Mouse (Mus musculus) Muller cell, postnatal 12 days (primary cell): ENCODE measurements around the gene Dpf3.

ENCODE experiments used
- DNase-seq: peaks from one replicate; pipeline ENCODE4 v3.0.0-alpha.2; 2015; ENCODE audit errors: inconsistent ontology term

Gene Dpf3

DNA sequence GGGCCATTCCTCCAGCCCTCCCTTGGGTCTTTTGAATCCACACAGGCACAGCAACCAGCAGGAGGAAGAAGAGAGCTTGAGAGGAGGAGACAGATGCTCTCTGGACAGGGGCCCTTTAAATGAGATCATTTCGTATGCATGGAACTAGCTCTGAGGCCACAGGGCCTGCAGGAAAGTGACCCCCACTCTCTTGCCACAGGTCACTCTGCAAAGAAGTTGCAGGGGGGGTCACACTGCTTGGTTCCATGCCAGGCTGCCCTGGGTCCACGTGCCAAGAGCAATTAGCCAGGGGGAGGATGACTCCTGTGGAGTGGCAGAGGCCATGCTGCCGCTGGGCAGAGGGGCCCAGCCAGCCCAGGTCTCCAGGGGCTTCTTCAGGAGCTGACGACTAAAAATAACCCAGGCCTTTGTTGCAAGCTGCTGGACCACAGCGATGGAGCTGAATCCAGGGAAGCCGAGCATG is 273.6 kb downstream of the Dpf3 start:
- DNase-seq: peak; percentile 45

DNA sequence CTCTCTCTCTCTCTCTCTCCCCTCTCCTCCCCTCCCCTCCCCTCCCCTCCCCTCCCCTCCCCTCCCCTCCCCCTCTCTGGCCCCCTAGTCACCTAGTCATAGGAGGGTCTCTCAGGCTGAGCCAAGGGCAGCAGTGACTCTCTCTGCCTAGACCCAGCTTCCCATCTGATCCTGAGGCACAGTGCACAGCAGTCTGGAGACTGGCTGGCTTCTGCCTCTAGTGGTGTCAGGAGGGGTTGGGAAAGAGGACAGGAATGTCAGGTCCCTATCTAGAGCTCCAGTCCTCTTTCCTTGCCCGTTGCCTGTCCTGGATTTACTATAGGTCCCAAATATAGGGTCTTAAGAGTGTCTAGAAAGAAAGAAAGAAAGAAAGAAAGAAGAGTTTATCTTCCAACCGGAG is 275.5 kb downstream of the Dpf3 start:
- no peak for DNase-seq

DNA sequence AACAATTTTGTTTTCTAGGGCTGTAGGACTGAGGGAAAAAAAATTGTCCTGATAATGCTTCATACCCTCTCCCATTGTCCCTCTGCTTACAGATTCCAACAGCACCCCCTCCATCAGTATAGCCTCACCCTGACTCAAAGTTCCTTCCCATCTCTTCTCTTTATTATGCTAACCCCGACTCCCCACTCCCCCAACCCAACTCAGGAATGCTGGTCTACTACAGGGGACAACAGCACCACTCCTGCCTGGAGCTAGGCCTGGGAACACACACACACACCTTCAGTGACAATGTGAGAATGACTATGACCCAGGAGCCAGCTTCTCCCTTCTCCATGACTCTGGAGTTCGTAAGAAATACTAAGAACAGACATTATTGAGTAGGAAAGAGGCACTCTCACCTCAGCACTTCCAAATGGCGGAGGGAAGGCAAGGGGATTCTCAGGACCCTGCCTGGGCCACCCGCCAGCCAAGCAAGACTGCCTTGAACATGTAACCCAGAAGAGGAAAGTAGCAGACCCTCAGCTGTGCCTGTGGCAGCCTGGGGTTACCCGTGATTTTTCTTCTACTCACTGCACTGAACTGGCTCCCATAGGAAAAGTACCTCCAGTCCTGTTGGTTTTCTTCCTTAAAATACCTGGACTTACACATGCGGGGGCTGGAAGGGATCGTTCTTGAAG is 276.2 kb downstream of the Dpf3 start:
- no peak for DNase-seq

DNA sequence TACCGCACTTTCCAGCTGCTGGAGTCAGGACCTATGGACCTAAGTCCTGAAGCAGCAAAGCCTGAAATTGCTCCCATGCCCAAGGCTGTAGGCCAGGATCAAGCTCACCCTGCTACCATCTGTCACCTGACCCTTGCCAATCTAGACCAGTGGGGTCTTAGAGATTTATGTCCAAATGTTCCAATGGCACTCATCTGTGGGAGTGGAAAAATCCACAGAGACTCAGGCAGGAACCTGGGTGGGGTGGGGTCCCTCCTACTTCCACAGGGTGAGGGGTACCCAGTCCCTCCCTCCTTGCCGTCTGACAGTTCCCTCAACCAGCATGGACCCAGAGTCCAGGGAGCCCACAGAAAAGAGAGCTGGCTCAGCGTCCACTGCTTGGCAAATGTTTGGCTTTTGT is 276.8 kb downstream of the Dpf3 start:
- DNase-seq: no peak

DNA sequence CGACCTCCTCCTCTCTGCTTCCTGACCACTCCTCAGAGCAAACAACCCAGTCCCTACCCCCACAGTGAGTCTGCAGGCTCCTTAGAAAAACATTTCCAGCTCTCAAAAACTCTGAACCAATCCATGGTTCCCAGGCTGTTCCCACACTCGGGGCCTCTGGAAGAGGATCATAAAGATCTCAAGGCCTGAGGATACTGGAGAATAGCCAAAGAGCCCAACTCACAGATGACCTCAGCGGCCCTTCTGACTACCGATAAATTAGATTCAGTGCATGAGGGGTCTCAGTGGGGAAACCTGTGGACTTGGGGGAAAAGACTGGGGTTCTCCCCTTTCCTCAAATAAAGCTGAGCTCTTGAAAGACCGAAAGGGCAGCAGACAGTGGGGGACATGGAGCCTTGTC is 277.2 kb downstream of the Dpf3 start:
- no peak for DNase-seq

DNA sequence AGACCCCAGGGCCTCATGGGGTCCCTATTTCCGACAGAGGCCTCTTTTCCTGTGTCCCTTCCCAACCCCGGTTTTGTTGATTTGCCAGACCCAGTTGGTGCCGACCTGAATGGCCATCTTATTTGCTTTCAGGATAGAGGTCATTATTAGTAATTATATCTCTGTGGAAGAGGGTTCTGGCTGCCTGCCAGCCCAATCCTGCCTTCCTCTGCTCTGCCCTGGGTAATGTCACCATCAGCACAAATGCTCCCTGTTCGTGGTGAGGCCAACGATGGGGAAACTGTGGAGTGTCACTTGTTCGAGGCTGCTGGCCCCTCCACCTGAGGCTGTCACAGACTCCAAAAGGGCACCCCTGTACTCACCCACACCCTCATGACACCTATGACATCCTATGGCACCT is 278.1 kb downstream of the Dpf3 start:
- peak; percentile 36 for DNase-seq

DNA sequence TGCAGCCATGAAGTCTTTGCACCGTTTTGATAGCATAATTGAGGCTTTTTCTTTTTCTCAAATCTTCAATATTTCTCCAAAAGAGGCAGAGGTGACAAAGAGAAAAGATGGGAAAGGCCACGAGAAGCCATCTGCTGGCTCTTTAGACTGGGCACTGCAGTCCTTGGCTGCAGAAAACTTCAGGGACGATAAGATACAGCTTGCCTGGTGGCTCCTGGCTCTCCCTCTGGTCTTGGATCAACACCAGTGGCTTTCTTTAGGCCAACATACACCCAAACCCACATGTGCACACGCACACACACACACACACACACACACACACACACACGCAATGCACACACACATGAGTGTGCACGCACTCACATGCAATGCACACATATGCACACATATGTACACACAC is 278.7 kb downstream of the Dpf3 start:
- DNase-seq: no peak

DNA sequence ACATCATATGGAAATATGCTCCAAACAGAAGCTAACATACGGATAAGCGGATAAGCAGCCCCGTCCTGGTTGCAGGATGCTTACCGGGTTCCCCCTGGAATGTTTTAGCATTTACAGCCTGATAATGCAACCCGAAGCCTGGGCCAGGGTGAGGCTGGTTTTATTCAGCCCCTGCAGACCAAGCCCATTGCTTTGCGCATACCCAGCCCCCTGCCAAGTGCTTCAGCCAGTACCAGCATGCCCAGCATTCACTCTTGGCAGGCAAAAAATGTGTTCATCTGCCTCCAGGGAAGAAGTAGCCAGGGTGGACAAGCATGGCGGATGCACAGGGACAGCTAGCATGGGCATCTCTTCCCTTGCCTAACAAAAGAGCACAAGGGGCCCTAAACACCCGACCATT is 279.5 kb downstream of the Dpf3 start:
- DNase-seq: no peak

DNA sequence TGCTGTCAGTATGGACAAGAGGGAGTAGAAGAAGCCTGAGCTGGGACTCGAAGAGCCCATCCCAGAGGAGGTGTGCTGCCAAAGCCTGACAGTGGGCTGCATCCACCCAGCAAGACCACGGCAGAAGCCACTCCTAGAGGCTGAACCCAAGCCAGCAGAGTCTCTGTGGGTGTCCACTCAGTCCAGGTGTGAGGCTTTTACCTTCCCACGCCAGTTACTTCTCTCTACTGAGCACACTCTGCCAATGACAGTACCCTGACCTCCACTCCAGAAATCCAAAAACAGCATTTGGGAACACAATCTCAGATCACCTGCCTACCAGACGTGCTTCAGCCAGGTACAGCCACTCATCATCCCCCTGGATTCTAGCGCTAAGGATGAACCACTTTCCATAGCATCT is 280.0 kb downstream of the Dpf3 start:
- no peak for DNase-seq

DNA sequence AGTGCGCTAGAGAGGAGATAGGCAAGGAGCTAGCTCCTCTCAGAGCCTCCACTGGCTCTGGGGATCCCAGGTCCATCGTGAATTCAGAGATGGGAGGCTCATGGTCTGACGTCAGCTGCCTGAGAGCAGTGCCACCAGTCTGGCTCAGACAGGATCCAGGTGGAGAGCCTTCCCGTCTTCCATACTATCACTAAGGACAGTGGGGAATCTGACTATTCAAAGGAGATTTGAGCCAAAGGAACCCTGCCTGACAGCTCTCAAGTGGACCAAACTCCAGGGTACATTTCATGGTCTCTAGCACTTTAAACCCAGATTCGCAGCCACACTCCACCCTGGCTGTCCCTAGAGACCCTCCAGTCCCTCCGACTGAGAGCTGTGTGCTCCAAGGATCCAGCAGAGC is 280.6 kb downstream of the Dpf3 start:
- no peak for DNase-seq

DNA sequence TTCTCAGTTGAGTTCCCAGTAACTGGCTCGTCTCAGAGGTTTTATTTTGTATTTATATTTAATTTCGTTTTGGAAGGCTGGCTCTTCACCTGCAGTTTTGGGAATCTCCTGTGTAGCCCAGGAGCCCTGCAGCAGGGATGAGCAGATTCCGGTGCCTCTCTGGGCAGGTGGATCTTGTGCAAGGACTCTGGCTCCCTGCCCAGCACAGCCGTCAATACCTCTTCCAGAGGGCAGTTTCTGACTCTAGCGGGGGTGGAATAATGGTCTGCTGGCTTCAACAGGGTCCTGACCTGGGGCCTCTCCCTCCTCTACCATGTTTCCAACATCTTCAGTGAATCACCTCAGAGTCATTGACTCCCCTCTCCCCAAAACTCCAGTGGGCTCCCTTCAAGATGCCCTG is 283.2 kb downstream of the Dpf3 start:
- no peak for DNase-seq

DNA sequence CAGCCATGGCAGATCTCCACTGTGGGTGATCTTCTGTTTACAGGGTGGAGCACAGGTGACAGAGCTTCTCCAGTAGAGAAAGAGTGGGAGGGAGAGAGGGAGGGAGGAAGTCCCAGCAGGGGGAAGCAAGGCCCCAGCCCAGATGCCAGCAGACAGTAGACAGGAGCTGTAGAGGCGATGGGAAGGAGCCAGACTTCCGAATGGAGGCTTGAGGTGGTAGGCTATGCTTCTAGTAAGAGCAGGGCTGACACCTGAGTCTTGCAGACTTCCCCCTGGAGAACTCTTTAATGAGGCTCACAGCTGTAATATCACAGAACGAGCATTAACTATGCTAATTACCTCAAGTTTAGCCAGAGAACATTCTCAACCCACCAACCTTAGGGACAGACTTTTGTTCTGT is 285.8 kb downstream of the Dpf3 start:
- no peak for DNase-seq

DNA sequence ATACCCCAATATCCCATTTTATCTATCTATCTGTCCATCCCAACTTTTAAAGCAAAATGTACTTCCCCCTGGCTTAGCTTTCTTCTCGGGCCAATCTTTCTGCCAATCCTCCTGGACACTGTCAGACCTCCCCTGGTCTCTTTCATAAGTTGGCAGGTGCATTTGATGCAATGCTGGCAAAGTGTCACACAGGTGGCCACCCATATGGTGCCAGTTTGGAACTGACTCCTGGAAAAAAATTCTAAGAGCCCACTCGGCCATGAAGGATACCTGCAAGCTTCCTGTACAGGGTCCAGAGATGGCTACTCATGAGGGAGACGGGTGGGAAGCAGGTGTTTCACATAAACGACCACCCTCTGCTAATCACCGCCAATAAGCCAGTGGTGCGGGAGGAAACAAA is 307.0 kb downstream of the Dpf3 start:
- DNase-seq: no peak

DNA sequence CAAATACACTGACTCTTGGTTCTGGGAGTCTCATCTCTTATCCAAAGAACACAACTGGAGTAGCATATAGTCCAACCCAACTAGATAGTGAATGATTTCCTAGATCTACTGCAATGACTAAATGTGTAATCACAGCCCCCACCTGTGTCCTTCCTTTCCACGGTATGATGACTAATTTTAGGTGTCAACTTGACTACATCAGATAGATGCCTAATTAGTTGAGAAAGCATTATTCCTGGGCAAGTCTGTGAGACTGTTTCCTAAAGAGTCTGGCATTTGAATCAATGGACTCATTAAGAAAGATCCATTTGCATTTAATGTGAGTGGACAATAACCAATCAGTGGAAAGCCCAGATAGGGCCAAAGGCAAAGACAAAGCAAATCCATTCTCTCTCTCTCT is 307.7 kb downstream of the Dpf3 start:
- DNase-seq: peak; percentile 55

DNA sequence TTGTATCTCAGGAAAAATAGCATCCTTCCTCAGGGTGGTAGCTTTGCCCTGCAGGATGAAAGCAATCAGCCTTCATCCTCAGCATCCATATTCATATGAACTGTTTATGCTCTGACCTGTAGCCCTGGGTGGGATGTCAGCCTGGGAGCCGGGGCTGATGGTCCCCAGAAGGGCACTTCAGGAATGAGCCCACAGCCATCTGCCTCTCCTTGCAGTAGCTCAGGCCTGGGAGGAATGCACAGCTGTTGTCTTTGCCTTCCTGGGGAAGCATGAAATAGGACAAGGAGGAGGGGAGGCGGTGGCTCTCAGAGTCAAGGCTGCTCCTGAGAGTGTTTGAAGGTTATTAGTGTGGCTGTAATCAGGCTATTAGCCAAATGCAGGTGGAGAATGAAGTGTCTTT is 308.7 kb downstream of the Dpf3 start:
- no peak for DNase-seq

DNA sequence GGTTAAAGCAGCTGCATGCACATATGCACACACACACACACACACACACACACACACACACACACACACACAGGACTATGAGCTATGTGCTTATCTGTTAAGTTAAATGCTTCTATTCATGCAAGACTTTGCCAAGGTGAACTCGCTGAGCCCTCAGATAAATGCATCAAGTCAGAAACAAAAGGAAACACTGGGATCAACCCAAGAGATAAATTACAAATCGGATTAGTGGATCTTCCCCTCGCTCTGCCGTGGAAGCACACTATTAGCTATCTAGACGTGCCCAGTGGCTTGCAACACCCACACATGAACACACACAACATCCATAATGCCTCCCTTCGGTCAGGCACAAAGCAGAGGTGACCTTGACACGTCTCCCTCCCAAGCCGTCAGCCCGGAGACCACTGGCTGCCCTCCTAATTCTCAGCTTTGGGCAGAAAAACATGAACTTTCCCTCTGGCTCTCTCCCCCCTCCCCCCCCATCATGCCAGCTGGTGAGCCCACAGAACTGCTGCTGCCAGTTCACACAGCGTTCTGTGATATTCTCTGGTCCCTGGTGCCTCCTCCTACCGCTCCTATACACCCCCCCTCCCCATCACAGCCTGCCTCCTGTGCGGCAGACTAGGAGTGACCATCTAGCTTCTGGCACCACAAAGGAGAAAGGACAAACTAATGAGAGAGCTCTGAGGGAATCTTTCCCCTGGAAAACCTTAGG is 317.9 kb downstream of the Dpf3 start:
- no peak for DNase-seq

DNA sequence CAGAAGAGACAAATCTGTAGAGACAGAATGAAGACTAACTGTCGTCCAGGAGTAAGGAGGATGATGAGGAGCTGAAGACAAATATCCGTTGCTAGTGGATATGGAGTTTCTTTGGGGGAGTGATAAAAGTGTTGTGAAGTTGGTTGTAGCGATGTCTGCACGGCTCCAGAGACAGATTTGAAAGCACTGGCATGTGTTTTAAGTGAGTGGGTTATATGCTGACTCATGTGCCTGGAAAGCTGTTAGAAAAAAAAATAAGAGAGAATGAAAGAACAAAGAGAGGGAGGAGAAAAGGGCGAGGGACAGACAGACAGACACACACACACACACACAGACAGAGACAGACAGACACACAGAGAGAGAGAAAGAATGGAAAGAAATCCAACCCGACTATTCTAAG is 319.2 kb downstream of the Dpf3 start:
- no peak for DNase-seq

DNA sequence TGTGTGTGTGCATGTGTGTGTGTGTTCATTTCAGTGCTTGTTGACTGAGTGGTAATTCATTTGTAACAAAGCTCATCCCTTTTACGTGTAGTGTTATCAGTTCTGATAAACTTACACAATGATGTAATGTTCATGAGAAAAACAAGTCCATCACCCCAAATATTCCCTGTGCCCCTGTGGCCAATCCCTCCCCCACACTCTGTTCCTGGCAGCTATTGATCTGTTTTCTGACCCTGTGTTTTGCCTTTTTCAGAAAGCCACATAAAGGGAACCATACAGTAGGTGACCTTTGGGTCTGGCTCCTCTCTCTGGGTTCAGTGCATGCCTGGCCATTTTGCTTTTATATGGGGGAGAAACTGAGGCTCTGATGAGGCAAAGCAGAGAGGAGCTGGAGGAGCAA is 322.5 kb downstream of the Dpf3 start:
- no peak for DNase-seq
